Mouse (Mus musculus): Measurements from ENCODE around the gene Cuedc2. TPM values are rescaled to one million over a fixed set of nuclear protein-coding genes. Genes with fewer than 3 reads are reported as not detected.

The Cuedc2 gene
- polyA plus RNA-seq (2017; shearing (Covaris generic)), result 54.5 TPM

DNA sequence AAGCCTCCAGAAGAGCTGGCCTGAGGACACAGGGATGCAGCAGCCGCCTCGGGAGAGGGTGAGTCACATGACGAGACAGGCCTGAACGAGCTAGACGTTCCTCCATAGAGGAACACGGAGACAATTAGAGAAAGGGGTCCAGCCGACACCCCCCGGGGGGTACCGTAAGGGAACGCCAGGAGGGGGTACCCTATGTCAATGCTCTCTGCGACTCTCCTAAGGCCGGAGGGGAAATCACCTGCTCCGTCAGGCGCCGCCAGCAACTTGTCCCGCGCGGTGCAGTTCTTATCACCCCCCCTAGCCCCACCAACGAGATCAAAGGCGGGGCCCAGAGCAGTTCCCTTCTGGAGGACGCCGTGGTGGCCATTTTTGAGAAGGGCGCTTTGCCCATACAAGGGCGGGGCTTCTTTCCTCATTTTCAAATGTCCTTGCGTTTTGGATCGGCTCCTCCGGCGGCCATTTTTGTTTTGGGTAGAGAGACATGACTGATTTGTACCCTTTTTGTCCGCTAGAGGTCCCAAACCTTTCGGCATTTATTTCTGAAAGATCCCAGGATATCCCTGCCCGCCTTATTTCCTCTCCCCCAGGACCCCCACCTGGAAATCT, at the start of gene Cuedc2:
Gene Cuedc2 (minus strand): TSS at position 372 of the 606 bp plus-strand sequence.

DNA sequence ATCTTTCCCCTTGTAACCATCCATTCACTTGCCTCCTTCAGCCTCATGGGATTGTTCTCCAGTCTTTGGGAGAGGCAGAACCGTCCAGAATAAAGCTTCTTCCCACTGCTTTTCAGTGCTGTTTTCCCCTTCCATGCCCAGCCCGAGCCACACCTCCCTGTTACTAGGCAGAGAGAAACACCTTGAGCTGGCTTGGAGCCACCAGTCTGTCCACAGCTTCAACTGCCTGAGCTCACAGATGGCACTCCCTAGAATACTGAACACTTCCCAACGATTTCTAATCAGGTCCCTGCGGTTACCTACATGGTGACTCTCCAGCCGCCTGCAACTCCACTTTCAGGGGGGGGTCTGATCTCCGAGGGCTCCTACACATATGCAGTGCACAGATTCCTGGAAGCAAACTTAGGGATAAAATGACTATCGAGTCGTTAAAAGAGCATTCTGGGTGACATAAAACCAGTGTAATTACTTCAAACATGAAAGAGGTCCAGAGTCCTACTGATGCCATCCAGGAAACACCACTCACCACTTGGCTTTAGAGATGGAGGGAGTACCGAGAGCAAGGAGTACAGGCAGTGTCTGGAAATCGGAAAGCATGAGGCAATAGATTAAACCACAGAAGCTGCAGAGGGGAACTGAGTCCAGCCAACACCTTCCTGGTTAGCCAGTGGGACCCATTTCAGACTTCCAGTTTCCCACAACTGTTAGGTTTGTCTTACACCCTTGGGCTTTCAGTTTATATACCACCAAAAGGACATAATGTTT, 11.8 kb upstream of the Cuedc2 start, which contains the start of gene 2310034G01Rik:
Gene 2310034G01Rik (minus strand): TSS at position 135 of the 765 bp plus-strand sequence.

DNA sequence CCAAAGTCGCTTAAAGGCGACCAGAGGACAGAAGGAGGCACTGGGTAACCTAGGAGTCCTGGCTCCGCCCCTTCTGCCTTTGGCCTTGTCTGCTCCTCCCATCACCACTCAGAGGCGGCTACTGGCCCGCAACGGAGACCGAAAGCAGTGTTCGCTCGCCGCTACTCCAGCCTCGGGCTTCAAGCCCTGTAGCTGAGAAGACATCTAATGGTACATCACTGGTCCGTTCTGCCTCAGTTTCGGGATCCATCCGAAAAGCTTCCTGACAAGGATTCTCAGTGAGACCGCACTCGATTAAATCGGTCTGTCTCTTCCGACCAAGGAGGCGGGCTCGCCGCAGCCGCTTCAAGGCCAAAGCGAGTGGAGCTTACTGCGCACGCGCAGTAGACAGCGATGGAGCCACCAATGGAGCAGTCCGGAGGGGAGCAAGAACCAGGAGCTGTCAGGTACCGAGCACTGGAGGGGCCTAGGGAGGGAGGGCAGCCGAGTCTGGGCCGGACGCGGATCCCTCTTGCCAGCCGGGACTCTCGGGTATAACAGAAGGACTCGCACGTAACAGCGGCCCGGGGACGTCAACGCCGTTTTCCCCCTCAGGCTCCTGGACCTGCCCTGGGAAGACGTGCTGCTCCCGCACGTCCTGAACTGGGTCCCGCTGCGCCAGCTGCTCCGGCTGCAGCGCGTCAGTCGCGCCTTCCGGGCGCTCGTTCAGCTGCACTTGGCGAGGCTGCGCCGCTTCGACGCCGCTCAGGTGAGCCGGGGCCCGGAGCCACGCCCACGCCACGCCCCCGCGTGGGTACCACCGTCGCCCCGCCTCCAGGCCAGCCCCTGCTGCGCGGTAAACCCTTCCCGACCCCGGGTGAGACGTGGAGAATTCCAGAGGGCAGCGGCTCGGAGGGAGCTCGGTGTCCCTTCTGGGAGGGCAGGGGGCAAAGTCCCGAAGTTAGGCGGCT, 10.1 kb downstream of the Cuedc2 start, which contains the start of gene Fbxl15:
Gene Fbxl15 (plus strand): TSS at position 104 of the 950 bp plus-strand sequence.

GRCm38 (mm10) chr19:46326756-46327305, 11.7 kb downstream of the Cuedc2 start, which contains the start of gene Psd:
Gene Psd (minus strand): TSS chr19:46327156.

GRCm38 (mm10) chr19:46304216-46304841, 34.2 kb downstream of the Cuedc2 start, which contains the start of gene Nfkb2:
Gene Nfkb2 (plus strand): TSS chr19:46304320.

Other genes with a start within 250 kb of the Cuedc2 start
- gene Elovl3, start 206.8 kb downstream of the Cuedc2 start, polyA plus RNA-seq (2017; shearing (Covaris generic)), result not detected
- not detected for gene Pitx3, start 190.4 kb downstream of the Cuedc2 start, polyA plus RNA-seq (2017; shearing (Covaris generic))
- 55.6 TPM for gene Gbf1, start 186.2 kb downstream of the Cuedc2 start, polyA plus RNA-seq (2017; shearing (Covaris generic))
- 93.7 TPM for gene Nfkb2, start 34.4 kb downstream of the Cuedc2 start, polyA plus RNA-seq (2017; shearing (Covaris generic))
- 5.4 TPM for gene Psd, start 11.5 kb downstream of the Cuedc2 start, polyA plus RNA-seq (2017; shearing (Covaris generic))
- 12.5 TPM for gene Fbxl15, start 10.5 kb downstream of the Cuedc2 start, polyA plus RNA-seq (2017; shearing (Covaris generic))
- gene Mfsd13a, start 2.4 kb upstream of the Cuedc2 start, polyA plus RNA-seq (2017; shearing (Covaris generic)), result 5.9 TPM
- gene 2310034G01Rik, start 11.6 kb upstream of the Cuedc2 start, polyA plus RNA-seq (2017; shearing (Covaris generic)), result 0.13 TPM
- gene Actr1a, start 57.0 kb upstream of the Cuedc2 start, polyA plus RNA-seq (2017; shearing (Covaris generic)), result 106 TPM
- 40.6 TPM for gene Sufu, start 58.2 kb upstream of the Cuedc2 start, polyA plus RNA-seq (2017; shearing (Covaris generic))
- 124 TPM for gene Trim8, start 163.0 kb upstream of the Cuedc2 start, polyA plus RNA-seq (2017; shearing (Covaris generic))
- gene Arl3, start 234.5 kb upstream of the Cuedc2 start, polyA plus RNA-seq (2017; shearing (Covaris generic)), result 16.9 TPM
- gene Sfxn2, start 234.7 kb upstream of the Cuedc2 start, polyA plus RNA-seq (2017; shearing (Covaris generic)), result 14.2 TPM

Measured in CD4-positive, CD25-positive, alpha-beta regulatory T cell (primary cell).